Mouse (Mus musculus): Measurements from ENCODE around the gene Mki67. TPM values are rescaled to one million over a fixed set of nuclear protein-coding genes. Genes with fewer than 3 reads are reported as not detected.

Gene Mki67
- polyA plus RNA-seq, 2 experiments from 2014 or later: 7.5 to 10.7 TPM

- ATAC-seq: peak; percentile 78
These were observed 47.1 kb downstream of the Mki67 start for GRCm38 (mm10) chr7:135668852-135669739.

- no peak for ATAC-seq
These were observed 49.8 kb downstream of the Mki67 start for GRCm38 (mm10) chr7:135666314-135666713.

- no peak for ATAC-seq
These were observed 52.0 kb downstream of the Mki67 start for GRCm38 (mm10) chr7:135664211-135664610.

GRCm38 (mm10) chr7:135660314-135660713 is 55.8 kb downstream of the Mki67 start:
- ATAC-seq: no peak

GRCm38 (mm10) chr7:135659314-135659935 is 56.7 kb downstream of the Mki67 start:
- ATAC-seq: no peak

GRCm38 (mm10) chr7:135658150-135658549 is 58.0 kb downstream of the Mki67 start:
- ATAC-seq: no peak

GRCm38 (mm10) chr7:135655113-135655512 is 61.0 kb downstream of the Mki67 start:
- no peak for ATAC-seq

GRCm38 (mm10) chr7:135654288-135654687 is 61.9 kb downstream of the Mki67 start:
- no peak for ATAC-seq

- no peak for ATAC-seq
These were observed 62.6 kb downstream of the Mki67 start for GRCm38 (mm10) chr7:135653601-135654000.

- peak; percentile 53 for ATAC-seq
These were observed 63.4 kb downstream of the Mki67 start for GRCm38 (mm10) chr7:135652781-135653180.

GRCm38 (mm10) chr7:135651831-135652511 is 64.2 kb downstream of the Mki67 start:
- ATAC-seq: peak; percentile 78

GRCm38 (mm10) chr7:135650061-135650460 is 66.1 kb downstream of the Mki67 start:
- no peak for ATAC-seq

- no peak for ATAC-seq
These were observed 66.9 kb downstream of the Mki67 start for GRCm38 (mm10) chr7:135649306-135649705.

- no peak for ATAC-seq
These were observed 67.3 kb downstream of the Mki67 start for GRCm38 (mm10) chr7:135648821-135649220.

- ATAC-seq: peak; percentile 75
These were observed 69.2 kb downstream of the Mki67 start for GRCm38 (mm10) chr7:135646976-135647375.

- ATAC-seq: no peak
These were observed 71.7 kb downstream of the Mki67 start for GRCm38 (mm10) chr7:135644452-135644851.

- peak; percentile 67 for ATAC-seq
These were observed 74.3 kb downstream of the Mki67 start for GRCm38 (mm10) chr7:135641698-135642507.

Other genes starting within 250 kb of the Mki67 start
- gene Clrn3, start 187.7 kb downstream of the Mki67 start, polyA plus RNA-seq (2017; shearing (Covaris generic)): not detected
- 10 to 100 TPM; 36.3 to 38.2 TPM for gene Ptpre, start 178.9 kb downstream of the Mki67 start, polyA plus RNA-seq (2017; shearing (Covaris generic))

Data from CD4-positive, CD25-positive, alpha-beta regulatory T cell, adult 4 months (primary cell).